17 mouse cellular contexts compared by ENCODE assay signal in the genomic region with DNA sequence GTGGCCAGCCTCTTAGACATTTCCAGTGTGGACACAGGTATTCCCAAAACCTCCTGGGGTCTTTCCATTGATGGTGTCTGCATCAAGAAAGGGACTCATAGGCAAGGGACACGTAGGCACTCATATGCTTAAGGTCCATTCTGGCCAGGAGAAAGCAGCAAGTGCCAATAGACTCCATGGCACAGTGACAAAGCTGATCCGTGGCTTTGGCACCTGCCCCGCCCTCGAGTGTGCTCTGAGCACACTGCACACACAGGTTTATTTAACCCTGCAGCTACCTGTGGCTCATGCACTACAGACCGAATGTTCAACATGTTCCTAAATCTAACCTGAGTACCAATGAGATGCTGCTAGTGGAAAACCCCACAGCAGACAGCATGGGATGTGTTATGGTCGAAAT.
"Had no signal": no experiment of that assay in that cellular context is flagged by ENCODE, and none has a peak within 500 bp of the region (broad histone marks: within the 10 kb centered on the region; RNA-seq: fewer than 3 reads in every experiment).

No protein-coding gene starts in this region.

- H3K4me1 ChIP-seq: intestine, embryonic 15.5 days; limb, embryonic 15.5 days; liver, embryonic 12.5 days; liver, embryonic 15.5 days; stomach, embryonic 15.5 days had no signal

- H3K36me3 ChIP-seq: intestine, embryonic 15.5 days; limb, embryonic 12.5 days; limb, embryonic 15.5 days; liver, embryonic 12.5 days; liver, embryonic 15.5 days; stomach, embryonic 15.5 days had no signal

- H3K4me3 ChIP-seq: intestine, embryonic 15.5 days; limb, embryonic 12.5 days; limb, embryonic 15.5 days; liver, embryonic 12.5 days; liver, embryonic 15.5 days; stomach, embryonic 15.5 days had no signal

- DNase-seq: kidney, adult 11 months; kidney, adult 9 months; kidney, postnatal 14 days; kidney, postnatal 4 days; left cerebral cortex, postnatal 4 days; lung, embryonic 14.5 days; midbrain, embryonic 14.5 days; right cerebral cortex, postnatal 25 days; spleen, adult 18-20 months; thymus, postnatal 25 days had no signal

- H3K27me3 ChIP-seq: intestine, embryonic 15.5 days; liver, embryonic 12.5 days; liver, embryonic 15.5 days; stomach, embryonic 15.5 days had no signal

- H3K9me3 ChIP-seq: intestine, embryonic 15.5 days; limb, embryonic 15.5 days; liver, embryonic 12.5 days; liver, embryonic 15.5 days; stomach, embryonic 15.5 days had no signal

- H3K27ac ChIP-seq: intestine, embryonic 15.5 days; limb, embryonic 12.5 days; limb, embryonic 15.5 days; liver, embryonic 12.5 days; liver, embryonic 15.5 days; macrophage; stomach, embryonic 15.5 days had no signal
